Mouse (Mus musculus) spleen, adult 12 weeks (tissue): ENCODE measurements around the gene Ifna6.

Experiments
- DNase-seq: peaks from one replicate; pipeline ENCODE4 v3.0.0; 2022; ENCODE audit warnings: low spot score

Gene Ifna6

GRCm38 (mm10) chr4:88845334-88845733, 18.1 kb downstream of the Ifna6 start:
- DNase-seq, result no peak

- no peak for DNase-seq
Measured at GRCm38 (mm10) chr4:88849698-88850097, 22.5 kb downstream of the Ifna6 start, which contains the start of gene Ifna1. Ifna1 (plus strand) TSS chr4:88850087.

DNA sequence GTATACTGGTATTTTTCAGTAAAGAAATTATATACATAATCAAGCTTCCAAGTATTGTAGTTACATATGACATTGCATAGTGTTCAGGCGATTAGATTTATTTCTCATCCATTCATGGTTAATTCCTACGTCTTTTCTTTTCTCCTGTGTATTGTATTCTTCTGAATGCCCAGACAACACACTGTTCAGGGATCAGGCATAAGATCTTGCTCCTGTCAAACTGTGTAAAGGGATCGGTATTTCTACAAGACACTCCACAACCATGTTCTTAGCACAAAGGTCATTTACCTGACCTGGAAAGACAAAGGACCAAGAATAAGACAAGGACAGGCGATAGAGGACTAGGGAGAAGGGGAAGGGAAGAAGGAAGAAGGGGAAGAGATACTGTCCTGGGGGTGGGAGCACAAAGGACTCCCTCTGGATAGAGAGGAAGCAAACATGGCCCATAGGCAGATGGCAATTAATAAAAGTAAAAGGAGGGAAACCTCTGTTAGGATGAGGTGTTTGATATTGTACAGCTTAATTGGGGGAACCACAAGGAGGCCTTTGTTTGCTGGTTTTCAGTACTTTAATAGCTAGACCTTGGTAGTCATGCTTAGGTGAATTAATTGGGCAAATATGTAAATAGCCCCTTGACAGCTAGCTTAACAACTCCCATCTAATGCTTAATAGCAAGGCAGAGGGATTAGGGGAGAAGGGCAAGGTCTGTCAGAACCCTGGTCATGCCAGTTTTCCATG, 24.0 kb downstream of the Ifna6 start:
- DNase-seq, result no peak

- DNase-seq, result no peak
Measured at GRCm38 (mm10) chr4:88859214-88859613, 32.0 kb downstream of the Ifna6 start.

DNA sequence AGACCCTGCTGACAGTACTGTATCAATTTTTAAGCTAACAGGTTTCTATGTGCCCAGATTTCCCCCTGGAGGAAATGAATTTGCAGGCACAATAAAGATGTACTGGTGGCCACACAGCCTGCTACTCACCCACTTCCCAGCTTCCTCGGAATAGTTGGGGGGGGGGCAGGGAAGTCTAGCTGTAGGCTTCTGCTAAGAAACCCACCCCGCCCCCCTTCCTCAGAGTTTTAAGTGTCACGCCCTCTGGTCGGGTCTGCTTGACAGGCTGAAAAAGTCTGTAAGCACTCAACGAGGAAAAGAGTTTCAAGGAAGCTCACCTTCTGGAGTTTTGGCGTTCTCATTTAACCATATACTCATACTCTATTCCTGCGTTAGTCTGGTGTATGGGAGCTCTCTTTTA, 36.1 kb downstream of the Ifna6 start:
- DNase-seq, result no peak

DNA sequence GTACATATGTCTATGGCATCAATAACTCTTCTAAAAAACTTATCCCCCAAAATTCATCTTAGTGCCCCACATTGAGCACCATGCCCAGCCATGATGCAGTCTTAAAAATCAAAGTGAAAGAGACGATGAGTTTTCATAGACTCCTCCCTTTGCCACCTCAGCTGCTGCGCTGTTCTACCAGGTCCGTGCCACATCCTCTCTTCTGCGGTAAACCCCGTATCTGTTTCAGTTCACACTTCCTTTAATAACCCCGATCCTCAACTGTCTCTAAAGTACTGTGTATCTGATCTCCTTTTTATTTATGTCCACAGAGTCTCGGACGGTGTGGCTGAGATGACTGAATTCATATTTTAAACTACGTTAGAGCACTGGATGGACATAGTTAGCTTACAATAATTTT, 37.4 kb downstream of the Ifna6 start:
- peak; percentile 35 for DNase-seq

DNA sequence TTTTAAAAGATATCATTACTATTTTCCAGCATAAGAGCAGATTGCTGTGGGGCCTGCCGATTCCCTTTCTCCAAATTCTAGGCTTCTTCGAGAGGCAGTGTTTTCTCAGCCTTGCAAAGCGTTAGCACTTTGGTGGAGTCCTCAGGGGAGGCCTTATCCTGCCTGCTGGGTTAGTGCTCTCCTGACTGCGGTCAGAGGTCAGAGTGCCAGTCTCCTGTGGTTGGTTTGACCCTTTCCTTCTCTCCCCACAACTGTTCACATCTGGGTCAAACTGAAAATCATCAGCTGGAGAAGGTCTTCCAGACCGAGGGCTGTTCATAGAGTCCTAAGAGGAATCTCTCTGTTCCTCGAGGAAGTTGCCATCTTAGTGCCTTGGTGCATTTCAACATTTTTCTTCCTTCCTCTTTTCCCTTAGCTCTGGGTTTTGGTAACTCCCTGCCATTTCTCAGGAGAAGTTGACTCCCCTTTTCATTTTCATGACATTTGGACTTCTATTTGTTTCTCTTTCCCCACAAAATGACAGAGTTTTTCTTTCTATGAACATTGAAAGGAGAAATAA, 37.9 kb downstream of the Ifna6 start:
- no peak for DNase-seq

- peak; percentile 69 for DNase-seq
Measured at GRCm38 (mm10) chr4:88867366-88867925, 40.2 kb downstream of the Ifna6 start.

GRCm38 (mm10) chr4:88867926-88868911, 41.0 kb downstream of the Ifna6 start:
- DNase-seq, result peak; percentile 40

DNA sequence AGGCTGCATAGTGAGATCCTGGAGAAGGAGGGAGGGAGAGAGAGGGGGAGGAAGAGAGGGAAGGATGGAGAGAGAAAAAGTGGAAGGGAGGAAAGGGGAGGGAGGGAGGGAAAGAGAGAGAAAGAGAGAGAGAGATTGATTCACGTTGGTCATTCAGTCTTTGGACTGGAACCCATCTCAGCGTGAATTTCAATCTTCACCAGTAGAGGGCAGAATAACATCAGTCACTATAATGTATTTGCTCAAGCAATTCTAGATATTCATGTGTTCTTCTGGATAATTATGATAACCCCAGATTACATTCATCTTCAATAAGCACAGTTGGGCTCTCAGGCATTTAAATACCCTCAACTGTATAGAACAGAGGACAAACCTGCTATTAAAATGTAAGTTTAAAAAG, 45.5 kb downstream of the Ifna6 start:
- no peak for DNase-seq

DNA sequence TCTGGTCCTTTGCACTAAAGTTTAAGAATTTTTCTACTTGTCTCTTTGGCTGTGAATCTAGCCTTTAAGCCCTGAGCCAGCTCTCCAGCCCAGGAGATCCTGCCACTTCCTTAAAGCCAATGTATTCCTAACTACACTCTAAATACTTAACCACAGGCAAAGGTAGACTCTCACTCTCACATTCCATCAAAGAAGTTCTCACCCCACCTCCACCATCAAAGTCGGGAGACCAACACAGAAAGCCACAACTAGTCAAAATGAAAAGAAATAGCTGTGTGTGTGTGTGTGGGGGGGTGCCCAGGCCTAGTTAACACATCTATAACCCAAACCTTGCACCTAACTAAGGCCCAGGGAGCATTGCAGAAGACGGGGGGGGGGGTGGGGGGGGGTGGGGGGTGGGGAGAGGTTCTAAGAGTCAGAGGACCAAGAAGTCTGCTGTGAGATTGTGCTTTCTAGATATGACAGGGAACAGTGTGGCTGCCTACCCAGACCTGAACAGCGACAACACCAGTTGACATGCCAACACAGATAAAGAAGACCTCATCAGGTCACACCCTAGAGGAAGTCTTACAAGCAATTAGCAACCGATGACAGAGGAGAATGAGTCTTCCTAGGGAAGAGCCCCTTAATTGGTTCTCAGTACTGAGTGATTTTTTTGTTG, 48.3 kb downstream of the Ifna6 start:
- DNase-seq, result no peak

DNA sequence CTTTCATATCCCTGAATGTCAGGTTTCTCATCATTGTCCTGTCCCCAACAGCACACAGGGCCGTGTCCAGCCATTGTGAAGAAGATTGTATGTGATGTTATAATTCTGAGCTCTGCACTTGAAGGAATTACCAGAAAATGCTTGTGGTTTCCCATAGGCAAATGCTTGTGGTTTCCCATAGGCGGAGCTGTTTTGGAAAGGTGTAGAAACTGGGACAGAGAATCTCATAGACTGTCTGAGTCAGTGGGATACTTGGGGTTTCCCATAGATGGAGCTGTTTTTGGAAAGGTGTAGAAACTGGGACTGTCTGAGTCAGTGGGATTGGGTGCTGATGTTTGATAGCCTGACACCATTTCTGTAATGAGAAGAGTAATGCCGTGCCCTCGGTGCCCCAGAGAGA, 49.3 kb downstream of the Ifna6 start:
- no peak for DNase-seq
